Mouse (Mus musculus) embryonic facial prominence, embryonic 13.5 days (tissue): ENCODE measurements around the gene Krt4. TPM values are rescaled to one million over a fixed set of nuclear protein-coding genes. Genes with fewer than 3 reads are reported as not detected.

Source experiments
- ATAC-seq: fragments of 200-750 bp; cut with Nextera tagmentation; 2 replicates; pipeline ENCODE4 v1.8.0; 2017; ENCODE audit warnings: low read depth; ENCODE audit not compliant: insufficient number of reproducible peaks, insufficient read depth, low FRiP score, low TSS enrichment
- H3K27ac ChIP-seq: fragments of 300-500 bp; sonication (generic); 2 replicates; pipeline ENCODE4 v1.5.1; 2015; ENCODE audit warnings: moderate library complexity, mild to moderate bottlenecking, inconsistent platforms
- H3K27me3 ChIP-seq: fragments of 300-500 bp; sonication (generic); 2 replicates; pipeline ENCODE4 v1.6.1; 2015; ENCODE audit warnings: mild to moderate bottlenecking, inconsistent platforms
- H3K36me3 ChIP-seq: fragments of 300-500 bp; sonication (generic); 2 replicates; pipeline ENCODE4 v1.6.1; 2015; ENCODE audit warnings: mild to moderate bottlenecking, inconsistent platforms
- H3K4me1 ChIP-seq: fragments of 300-500 bp; sonication (generic); 2 replicates; pipeline ENCODE4 v1.6.1; 2015; ENCODE audit warnings: inconsistent platforms
- H3K4me2 ChIP-seq: fragments of 300-500 bp; sonication (generic); 2 replicates; pipeline ENCODE4 v1.6.1; 2015; ENCODE audit warnings: moderate library complexity, mild to moderate bottlenecking, inconsistent platforms
- H3K4me3 ChIP-seq: fragments of 300-500 bp; sonication (generic); 2 replicates; pipeline ENCODE4 v1.5.1; 2015; ENCODE audit warnings: mild to moderate bottlenecking, inconsistent platforms
- H3K9ac ChIP-seq: fragments of 300-500 bp; sonication (generic); 2 replicates; pipeline ENCODE4 v1.6.1; 2015; ENCODE audit warnings: mild to moderate bottlenecking, inconsistent platforms
- H3K9me3 ChIP-seq: fragments of 300-500 bp; sonication (generic); 2 replicates; pipeline ENCODE4 v1.6.1; 2016; ENCODE audit warnings: inconsistent platforms
- WGBS: fragments of 180-500 bp; shearing (Covaris S2); methylation state at CpG from one replicate; pipeline ENCODE4 v1.1.7; 2015; ENCODE audit warnings: mixed read lengths; 5-methylcytosine and 5-hydroxymethylcytosine counted together
- polyA plus RNA-seq: library from polyadenylated mRNA; unstranded; fragments of >200 nt; fragmentation: Nextera tagmentation; extraction: Ambion mirVana; gene quantifications from 2 replicates; pipeline ENCODE4 v1.2.1, GENCODE M21; 2015

The Krt4 gene
- polyA plus RNA-seq, 1 experiment from 2014 or later: 2.4 TPM

DNA sequence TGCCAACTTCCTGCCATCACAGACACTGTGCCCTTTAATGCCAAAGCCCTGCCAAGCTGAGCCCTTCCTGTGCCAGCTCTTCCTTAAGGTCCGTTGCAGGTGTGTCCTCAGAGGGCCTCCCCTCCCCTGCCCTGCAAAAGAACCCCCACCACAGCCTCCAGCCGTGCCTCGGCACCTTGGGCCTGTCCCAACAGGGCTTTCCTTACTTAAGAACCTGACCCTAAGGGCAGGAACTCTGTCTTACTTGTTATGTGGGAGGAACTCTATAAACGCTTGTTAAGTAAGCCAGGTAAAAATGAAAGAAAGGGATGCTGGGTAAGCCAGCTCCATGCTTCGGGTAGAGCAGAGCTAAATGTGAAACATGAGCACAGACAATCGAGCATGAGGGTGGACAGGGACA lies 8.5 kb upstream of the Krt4 start:
- peaks cover 13% of the 10 kb centered on the region for H3K4me1 ChIP-seq
- peaks cover 34% of the 10 kb centered on the region for H3K27me3 ChIP-seq
- no peaks in the 10 kb centered on the region for H3K36me3 ChIP-seq
- no peak overlapping the region for H3K4me3 ChIP-seq
- no peak overlapping the region for H3K9ac ChIP-seq
- WGBS: 50% methylated on average over 6 of the region's 6 CpGs
- no peak for ATAC-seq
- H3K4me2 ChIP-seq: no peak overlapping the region
- H3K27ac ChIP-seq: no peak overlapping the region
- no peaks in the 10 kb centered on the region for H3K9me3 ChIP-seq

GRCm38 (mm10) chr15:101929666-101930065 lies 5.1 kb upstream of the Krt4 start:
- ATAC-seq: no peak
- peak overlapping the region; percentile 26 for H3K4me3 ChIP-seq
- H3K4me2 ChIP-seq: peak overlapping the region; percentile 57
- H3K9ac ChIP-seq: no peak overlapping the region
- peaks cover 22% of the 10 kb centered on the region for H3K4me1 ChIP-seq
- H3K9me3 ChIP-seq: no peaks in the 10 kb centered on the region
- H3K27ac ChIP-seq: no peak overlapping the region
- H3K27me3 ChIP-seq: peaks cover 29% of the 10 kb centered on the region
- H3K36me3 ChIP-seq: no peaks in the 10 kb centered on the region
- 4% methylated on average over 17 of the region's 17 CpGs for WGBS

GRCm38 (mm10) chr15:101929087-101929486 lies 4.6 kb upstream of the Krt4 start:
- Histone ChIP-seq H3K9me3 (no peaks in the 10 kb centered on the region), H3K27me3 (peaks cover 29% of the 10 kb centered on the region), H3K4me2 (peak overlapping the region; percentile 57; the same call in 1 of the 2 replicates), H3K9ac (no peak overlapping the region), H3K27ac (no peak overlapping the region), H3K4me3 (no peak overlapping the region), H3K4me1 (peaks cover 22% of the 10 kb centered on the region), H3K36me3 (no peaks in the 10 kb centered on the region)
- WGBS: 20% methylated on average over 9 of the region's 9 CpGs
- no peak for ATAC-seq

- no peaks in the 10 kb centered on the region for H3K9me3 ChIP-seq
- no peak for ATAC-seq
These were observed 3.0 kb upstream of the Krt4 start for GRCm38 (mm10) chr15:101927340-101928080.

DNA sequence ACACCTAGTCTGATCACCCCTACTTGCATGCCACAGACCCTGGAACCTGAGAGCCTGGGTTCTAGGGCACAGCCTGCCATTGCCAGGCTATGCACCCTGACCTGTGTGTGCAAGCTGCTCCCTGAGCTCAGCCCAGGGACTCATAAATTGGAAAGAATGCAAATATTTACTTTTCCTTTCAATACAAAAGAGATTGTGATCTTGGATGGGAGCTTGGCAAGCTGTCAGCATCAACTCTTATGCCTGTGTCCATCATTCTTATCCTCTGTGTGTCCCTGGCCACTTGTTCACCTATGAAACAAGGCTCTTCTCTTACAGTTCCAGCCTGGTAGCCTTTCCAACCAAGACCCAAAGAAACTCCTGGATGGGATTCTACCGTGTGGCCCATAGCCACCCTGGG lies 506 bp upstream of the Krt4 start:
- Histone ChIP-seq H3K4me1 (peaks cover 20% of the 10 kb centered on the region), H3K4me3 (no peak overlapping the region), H3K27me3 (peaks cover 13% of the 10 kb centered on the region), H3K9me3 (no peaks in the 10 kb centered on the region), H3K27ac (no peak overlapping the region), H3K36me3 (no peaks in the 10 kb centered on the region), H3K4me2 (no peak overlapping the region), H3K9ac (no peak overlapping the region)
- 72% methylated on average over 1 of the region's 1 CpGs for WGBS
- no peak for ATAC-seq

More at GRCm38 (mm10) chr15:101927340-101928080, 3.0 kb upstream of the Krt4 start:
- Histone ChIP-seq H3K27me3 (peaks cover 29% of the 10 kb centered on the region), H3K36me3 (no peaks in the 10 kb centered on the region), H3K27ac (no peak overlapping the region), H3K4me3 (no peak overlapping the region), H3K9ac (no peak overlapping the region), H3K4me2 (no peak overlapping the region), H3K4me1 (peaks cover 22% of the 10 kb centered on the region)
- WGBS: 71% methylated on average over 12 of the region's 12 CpGs

DNA sequence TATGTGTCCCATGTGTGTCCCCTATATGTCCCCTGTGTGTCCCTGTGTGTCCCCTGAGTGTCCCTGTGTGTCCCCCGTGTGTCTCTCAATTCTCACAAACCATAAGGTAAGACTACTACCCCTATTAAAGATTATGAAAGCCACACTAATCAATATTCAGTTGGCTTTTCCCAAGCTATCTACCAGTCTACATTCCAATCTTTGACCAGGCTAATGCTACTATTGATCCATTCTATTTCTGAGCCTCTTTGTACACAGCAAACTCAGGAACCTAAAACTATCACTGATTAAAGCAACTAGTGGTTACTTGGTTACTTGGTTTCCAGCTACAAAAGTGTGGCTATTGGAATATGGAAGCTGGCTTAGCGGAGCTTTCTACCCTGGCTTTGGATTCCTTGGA lies 2.2 kb downstream of the Krt4 start:
- H3K27me3 ChIP-seq: 0 out of 2 replicates have a peak, but pooled peaks cover 3% of the 10 kb centered on the region
- H3K27ac ChIP-seq: no peak overlapping the region
- H3K4me1 ChIP-seq: peaks cover 2% of the 10 kb centered on the region; the same call in 1 of the 2 replicates
- H3K4me2 ChIP-seq: no peak overlapping the region
- WGBS: 92% methylated on average over 2 of the region's 2 CpGs
- H3K9me3 ChIP-seq: no peaks in the 10 kb centered on the region
- no peak overlapping the region for H3K4me3 ChIP-seq
- ATAC-seq: no peak
- no peak overlapping the region for H3K9ac ChIP-seq
- H3K36me3 ChIP-seq: no peaks in the 10 kb centered on the region

DNA sequence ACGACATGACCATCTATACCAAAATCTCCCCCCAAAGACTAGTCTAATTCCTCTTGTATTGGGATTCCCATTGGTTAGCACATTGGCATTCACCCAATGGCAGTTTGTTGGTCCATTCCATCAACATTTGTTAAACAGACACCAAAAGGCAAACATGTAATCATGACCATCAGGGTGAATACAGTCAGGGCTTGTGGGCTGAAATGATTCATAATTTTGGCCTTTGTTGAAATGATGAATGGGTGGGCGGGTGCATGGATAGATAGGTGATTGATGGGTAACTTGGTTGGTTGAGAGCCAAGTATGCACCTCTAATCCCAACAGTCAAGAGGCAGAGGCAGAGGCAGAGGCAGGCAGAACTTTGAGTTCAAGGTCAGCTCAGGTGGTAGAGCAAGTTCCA lies 8.5 kb downstream of the Krt4 start:
- Histone ChIP-seq H3K4me1 (no peaks in the 10 kb centered on the region), H3K9me3 (no peaks in the 10 kb centered on the region), H3K27me3 (no peaks in the 10 kb centered on the region), H3K9ac (no peak overlapping the region), H3K4me2 (no peak overlapping the region), H3K4me3 (no peak overlapping the region), H3K27ac (no peak overlapping the region), H3K36me3 (no peaks in the 10 kb centered on the region)
- ATAC-seq: no peak
- 70% methylated on average over 2 of the region's 2 CpGs for WGBS

GRCm38 (mm10) chr15:101904849-101905248 lies 19.7 kb downstream of the Krt4 start:
- Histone ChIP-seq H3K9me3 (no peaks in the 10 kb centered on the region), H3K36me3 (no peaks in the 10 kb centered on the region), H3K27me3 (no peaks in the 10 kb centered on the region), H3K4me3 (no peak overlapping the region), H3K4me2 (no peak overlapping the region), H3K9ac (no peak overlapping the region), H3K27ac (no peak overlapping the region), H3K4me1 (peaks cover 5% of the 10 kb centered on the region)
- 74% methylated on average over 5 of the region's 5 CpGs for WGBS
- ATAC-seq: no peak

GRCm38 (mm10) chr15:101902171-101903149 lies 22.1 kb downstream of the Krt4 start:
- no peak overlapping the region for H3K4me2 ChIP-seq
- H3K4me3 ChIP-seq: no peak overlapping the region
- H3K27me3 ChIP-seq: no peaks in the 10 kb centered on the region
- 43% methylated on average over 12 of the region's 12 CpGs for WGBS
- H3K9me3 ChIP-seq: no peaks in the 10 kb centered on the region
- H3K36me3 ChIP-seq: no peaks in the 10 kb centered on the region
- H3K9ac ChIP-seq: no peak overlapping the region
- ATAC-seq: no peak
- peaks cover 5% of the 10 kb centered on the region for H3K4me1 ChIP-seq
- no peak overlapping the region; the same call in 1 of the 2 replicates for H3K27ac ChIP-seq

- H3K4me1 ChIP-seq: no peaks in the 10 kb centered on the region
- no peaks in the 10 kb centered on the region for H3K36me3 ChIP-seq
- H3K9me3 ChIP-seq: no peaks in the 10 kb centered on the region
- H3K27me3 ChIP-seq: no peaks in the 10 kb centered on the region
- 90% methylated on average over 4 of the region's 4 CpGs for WGBS
- no peak overlapping the region for H3K4me3 ChIP-seq
- no peak for ATAC-seq
- H3K27ac ChIP-seq: no peak overlapping the region
- no peak overlapping the region for H3K9ac ChIP-seq
- H3K4me2 ChIP-seq: no peak overlapping the region
These were observed 29.3 kb downstream of the Krt4 start for GRCm38 (mm10) chr15:101895216-101895615.

DNA sequence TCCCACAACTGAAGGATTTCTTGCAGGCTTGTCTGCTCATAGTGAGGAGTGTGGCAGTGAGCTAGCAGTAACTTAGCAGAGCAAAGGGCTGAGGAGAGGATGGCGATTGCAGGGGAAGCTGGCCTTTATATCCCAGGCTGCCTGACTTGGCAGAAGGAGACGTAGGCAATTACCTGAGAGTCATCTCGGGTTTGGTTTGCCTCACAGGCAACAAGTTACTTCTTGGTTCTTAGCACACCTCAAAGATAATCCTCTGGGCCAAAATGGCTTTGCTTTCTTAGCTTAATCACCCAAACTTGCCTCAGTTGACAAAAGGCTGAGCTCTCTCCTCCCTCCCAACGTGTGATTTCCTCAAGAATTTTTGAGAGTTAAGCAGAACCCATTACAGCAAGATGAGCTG lies 31.7 kb downstream of the Krt4 start, which contains the start of gene Krt76:
Gene Krt76 (minus strand): TSS at position 101 of the 400 bp plus-strand sequence.
- Histone ChIP-seq H3K36me3 (no peaks in the 10 kb centered on the region), H3K4me3 (no peak within 1 kb of the TSS), H3K9ac (no peak within 1 kb of the TSS), H3K4me1 (no peaks in the 10 kb centered on the region), H3K4me2 (no peak within 1 kb of the TSS), H3K27ac (no peak within 1 kb of the TSS), H3K27me3 (peaks cover 5% of the 10 kb centered on the region; the same call in 1 of the 2 replicates), H3K9me3 (no peaks in the 10 kb centered on the region)
- ATAC-seq: no peak
- 52% methylated on average over 4 of the region's 4 CpGs for WGBS
